Mouse (Mus musculus) fibroblast of lung, adult 2 months (primary cell): ENCODE data around the gene Elmo3.
"Not testable (repeated sequence)": the region's sequence is repeated elsewhere in the genome, so short reads cannot be mapped to it uniquely, and the experiment has no call there.

ENCODE experiments used
- DNase-seq: peaks from one replicate; pipeline ENCODE4 v3.0.0-alpha.2; 2011; ENCODE audit warnings: low read depth

The Elmo3 gene

DNA sequence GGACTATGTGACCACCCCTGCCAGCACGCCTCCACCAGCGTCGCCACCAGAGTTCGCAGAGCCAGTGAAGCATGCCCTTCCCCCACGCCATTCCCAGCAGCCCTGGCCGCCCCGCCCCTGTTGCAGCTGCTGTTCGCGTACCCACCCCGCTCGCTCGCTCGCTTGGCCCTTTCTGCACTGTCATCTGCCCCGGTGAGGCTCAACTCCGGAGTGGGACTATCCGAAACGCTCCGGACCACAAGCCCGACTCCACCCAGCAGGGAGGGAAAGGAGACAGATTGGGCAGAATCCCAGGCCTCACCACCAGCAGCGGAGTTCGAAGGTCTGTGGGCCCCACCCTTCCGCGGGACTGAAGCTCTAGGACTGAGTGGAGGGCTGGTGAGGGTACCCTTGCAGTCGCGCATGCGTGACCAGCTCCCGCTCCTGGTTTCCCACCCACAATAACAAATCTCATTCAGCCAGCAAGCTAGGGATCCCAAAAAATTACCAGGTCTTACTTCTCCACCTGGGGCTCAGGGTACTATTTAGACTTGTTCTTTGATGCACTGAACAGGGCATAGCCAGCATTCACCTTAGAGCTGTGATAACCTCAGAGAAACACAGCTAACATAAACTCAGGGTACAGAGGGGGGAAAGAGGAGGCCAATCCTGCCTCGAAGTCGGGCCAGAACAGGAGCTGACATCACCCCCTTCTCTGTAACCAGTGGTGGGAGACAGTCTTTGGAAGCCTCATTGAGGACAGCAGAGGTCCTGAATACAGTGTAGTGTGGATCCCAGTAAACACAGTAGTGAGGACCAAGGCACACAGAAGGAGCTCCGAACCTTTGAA, 28.9 kb upstream of the Elmo3 start:
- no peak for DNase-seq

- peak; percentile 74 for DNase-seq
Measured at GRCm38 (mm10) chr8:105278911-105279334, 26.5 kb upstream of the Elmo3 start.

GRCm38 (mm10) chr8:105280567-105280966, 24.8 kb upstream of the Elmo3 start:
- DNase-seq: no peak

GRCm38 (mm10) chr8:105281821-105282220, 23.6 kb upstream of the Elmo3 start:
- DNase-seq: no peak

GRCm38 (mm10) chr8:105282239-105282638, 23.2 kb upstream of the Elmo3 start:
- no peak for DNase-seq

- no peak for DNase-seq
Measured at GRCm38 (mm10) chr8:105283074-105283473, 22.3 kb upstream of the Elmo3 start.

DNA sequence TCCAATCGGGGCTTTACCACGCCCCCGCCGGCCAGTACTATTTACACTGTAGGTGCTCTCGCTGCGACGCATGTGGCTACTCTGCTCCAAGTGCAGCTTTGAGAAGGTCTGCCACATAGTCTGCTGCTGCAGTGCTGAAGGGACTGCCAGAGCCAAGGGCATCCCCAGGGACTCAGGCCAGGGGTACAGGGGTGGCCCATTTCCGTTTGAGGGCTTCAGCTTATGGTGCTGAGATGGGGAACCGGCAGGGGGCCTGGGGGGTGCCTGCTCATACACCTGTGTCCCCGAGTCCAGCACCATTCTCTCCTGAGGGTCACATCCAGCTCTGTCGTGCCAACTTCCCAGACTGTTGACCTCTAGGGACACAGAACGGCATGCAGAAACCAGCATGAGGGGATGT, 19.9 kb upstream of the Elmo3 start:
- no peak for DNase-seq

- no peak for DNase-seq
Measured at GRCm38 (mm10) chr8:105286907-105287306, 18.5 kb upstream of the Elmo3 start.

DNA sequence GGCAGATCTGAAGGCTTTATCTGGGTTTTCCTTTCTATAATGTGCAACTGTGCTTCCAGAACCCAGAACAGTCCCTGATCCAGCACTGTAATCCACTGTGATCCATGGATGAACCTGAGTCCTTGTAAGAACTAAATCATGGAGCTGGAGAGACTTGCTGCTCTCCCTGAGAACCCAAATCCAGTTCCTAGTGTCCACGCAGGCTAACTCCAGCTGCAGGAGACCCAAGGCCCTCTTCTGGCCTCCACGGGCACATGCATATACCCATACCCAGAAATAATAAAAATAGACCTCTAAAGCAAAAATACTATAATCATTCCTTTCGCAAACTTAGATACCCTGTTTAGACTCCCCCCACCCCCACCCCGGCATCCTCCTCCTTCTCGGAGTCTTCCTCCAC, 17.2 kb upstream of the Elmo3 start:
- no peak for DNase-seq

GRCm38 (mm10) chr8:105288958-105289732, 16.3 kb upstream of the Elmo3 start:
- DNase-seq: peak; percentile 76

- DNase-seq: no peak
Measured at GRCm38 (mm10) chr8:105289805-105290460, 15.5 kb upstream of the Elmo3 start, which contains the start of gene 4931428F04Rik. TSS of gene 4931428F04Rik (minus strand) at chr8:105289864.

DNA sequence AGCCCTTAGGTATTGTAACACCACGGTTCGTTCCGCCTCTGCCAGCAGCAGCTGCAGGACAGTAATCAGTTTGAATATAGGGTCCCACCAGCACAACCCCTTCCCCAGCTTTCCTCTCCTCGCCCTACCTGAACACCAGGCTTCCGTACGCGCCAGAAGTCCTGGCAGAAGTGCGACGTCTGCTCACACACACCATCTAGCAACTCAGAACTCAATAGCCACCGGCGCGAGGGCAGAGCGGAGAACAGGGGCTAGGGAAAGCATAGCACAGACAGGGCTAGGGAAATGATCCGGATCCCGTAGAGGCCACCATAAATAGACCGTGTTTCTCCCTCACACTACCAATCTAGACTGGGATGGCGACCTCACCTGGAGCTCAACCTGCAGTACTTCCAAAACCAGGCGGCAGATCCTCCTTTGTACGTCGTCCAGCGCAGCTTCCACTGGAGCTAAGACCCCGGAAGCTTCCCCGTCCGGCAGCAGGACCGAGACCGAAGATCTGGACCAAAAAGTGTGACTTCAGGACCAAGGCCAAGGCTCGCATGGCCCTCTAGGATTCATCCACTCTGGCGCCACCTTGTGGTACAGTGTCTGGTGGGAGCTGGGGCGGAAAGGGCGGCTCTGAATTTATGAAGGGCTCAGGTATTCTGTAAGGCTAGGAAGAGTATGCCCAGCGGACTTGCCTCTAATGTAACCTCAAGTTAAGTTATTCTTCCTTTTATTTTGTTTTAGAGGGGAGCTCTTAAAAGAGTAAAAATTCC, 14.7 kb upstream of the Elmo3 start:
- DNase-seq: no peak

DNA sequence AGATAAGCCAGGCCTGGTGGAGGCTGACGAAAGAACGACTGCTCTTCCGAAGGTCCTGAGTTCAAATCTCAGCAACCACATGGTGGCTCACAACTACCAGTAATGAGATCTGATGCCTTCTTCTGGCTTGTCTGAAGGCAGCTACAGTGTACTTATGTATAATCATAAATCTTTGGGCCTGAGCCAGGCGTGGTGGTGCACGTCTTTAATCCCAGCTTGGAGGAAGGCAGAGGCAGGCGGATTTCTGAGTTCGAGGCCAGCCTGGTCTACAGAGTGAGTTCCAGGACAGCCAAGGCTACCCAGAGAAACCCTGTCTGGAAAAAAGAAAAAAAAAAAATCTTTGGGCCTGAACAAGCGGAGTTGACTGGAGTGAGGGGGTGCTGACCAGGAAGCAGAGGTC, 14.0 kb upstream of the Elmo3 start:
- not testable (repeated sequence) for DNase-seq

- DNase-seq: not testable (repeated sequence)
Measured at GRCm38 (mm10) chr8:105291802-105292201, 13.6 kb upstream of the Elmo3 start.

DNA sequence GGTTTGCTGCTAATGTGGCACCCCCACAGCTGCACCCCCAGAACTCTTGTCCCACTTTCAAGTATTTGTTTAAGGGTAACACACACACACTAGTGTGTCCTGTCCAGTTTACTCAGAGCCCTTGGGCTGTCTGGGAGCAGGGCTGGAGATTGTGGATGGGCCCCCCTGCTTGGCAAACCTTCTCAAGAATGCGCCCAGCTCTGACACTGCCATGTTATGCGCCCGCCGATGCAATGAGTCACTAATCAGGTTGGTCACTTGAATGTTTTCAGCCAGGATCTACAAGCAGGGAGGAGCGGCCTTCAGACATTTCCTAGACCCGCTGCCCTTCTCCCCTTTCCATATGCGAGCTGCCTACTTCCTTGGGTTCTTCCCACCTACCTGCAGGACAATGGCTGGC, 12.9 kb upstream of the Elmo3 start:
- DNase-seq: no peak

GRCm38 (mm10) chr8:105293405-105293804, 12.0 kb upstream of the Elmo3 start:
- no peak for DNase-seq

DNA sequence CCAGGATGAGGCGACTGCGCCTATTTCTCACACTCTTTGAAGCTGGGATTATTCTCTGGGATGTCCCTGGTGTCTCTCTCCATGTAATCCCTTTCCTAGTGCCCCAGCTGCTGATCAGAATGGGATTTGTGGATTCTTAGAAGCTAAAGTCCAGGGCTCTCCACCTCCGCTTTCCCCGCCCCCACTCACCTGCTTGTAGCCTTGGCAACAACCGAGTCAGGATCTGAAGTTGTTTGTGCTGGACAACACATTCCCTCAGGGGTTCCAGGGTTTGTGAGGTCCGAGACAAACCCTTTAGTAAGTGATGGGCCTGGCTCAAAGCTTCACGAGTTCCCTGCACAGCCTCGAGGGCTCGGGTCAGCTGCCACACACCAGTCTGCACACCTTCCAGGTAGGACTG, 10.6 kb upstream of the Elmo3 start:
- no peak for DNase-seq

DNA sequence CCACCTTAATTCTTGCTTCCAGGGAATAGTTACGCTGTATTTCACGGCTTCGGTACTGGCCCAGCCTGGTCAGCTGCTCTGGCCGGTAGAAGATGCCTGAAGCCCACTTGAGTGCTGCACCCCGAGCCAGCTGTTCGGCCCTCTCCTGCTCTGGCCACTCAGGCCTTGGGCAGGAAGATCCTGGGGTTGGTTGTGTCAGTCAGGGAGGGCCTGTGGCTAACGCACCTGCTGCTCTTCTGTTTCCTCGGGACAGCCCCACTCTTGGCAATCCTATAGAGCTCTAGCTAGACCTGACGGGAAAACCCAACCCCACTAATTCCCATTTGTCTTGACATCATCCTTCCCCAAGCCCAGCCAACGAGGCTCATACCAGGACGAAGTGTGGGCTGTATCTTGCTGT, 10.1 kb upstream of the Elmo3 start:
- no peak for DNase-seq

DNA sequence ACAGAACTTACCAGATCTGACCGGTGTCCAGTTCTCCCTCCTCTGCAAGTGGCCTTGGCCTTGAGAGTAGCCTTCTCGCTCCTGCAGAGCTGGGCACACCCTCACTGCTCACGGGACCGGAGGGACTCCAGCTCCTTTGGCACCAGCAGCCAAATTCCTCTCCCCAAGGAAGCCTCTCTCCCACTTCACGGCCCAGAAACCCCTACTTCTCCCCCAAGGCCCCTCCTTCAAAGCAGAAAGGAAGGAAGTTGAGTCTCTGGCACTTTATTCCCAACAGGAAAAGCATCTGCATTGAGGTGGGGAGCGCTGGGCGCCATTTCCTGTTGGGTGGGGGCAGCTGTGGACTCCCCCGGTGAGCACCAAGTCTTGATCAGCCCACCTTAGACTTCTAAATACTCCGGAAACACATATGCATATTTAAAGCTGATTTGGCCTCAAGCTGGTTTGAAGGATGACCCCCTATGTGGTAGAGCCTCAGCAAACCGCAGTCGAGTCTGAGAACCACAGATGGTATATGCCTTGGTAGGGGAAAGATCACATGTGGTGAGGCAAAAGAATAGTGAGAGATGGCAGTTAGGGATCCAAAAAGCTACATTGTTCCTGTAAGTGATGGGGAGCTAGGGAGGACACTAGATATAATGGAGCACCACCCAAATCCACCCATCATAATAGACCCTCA, 9.4 kb upstream of the Elmo3 start, which contains the start of gene Exoc3l:
Gene Exoc3l (minus strand): TSS at position 207 of the 679 bp plus-strand sequence.
- DNase-seq: no peak

- DNase-seq: peak; percentile 73
Measured at GRCm38 (mm10) chr8:105297511-105298192, 7.7 kb upstream of the Elmo3 start, which contains the start of gene E2f4. TSS of gene E2f4 (plus strand) at chr8:105297663.
